Mouse (Mus musculus) kidney, embryonic 16.5 days (tissue): ENCODE data around the gene Gm21887. TPM values are rescaled to one million over a fixed set of nuclear protein-coding genes. Genes with fewer than 3 reads are reported as not detected.
"Not testable (repeated sequence)": the region's sequence is repeated elsewhere in the genome, so short reads cannot be mapped to it uniquely, and the experiment has no call there.

Experiments used
- ATAC-seq: fragments of 200-750 bp; cut with Nextera tagmentation; 2 replicates; pipeline ENCODE4 v1.8.0; 2017; ENCODE audit warnings: moderate TSS enrichment; ENCODE audit not compliant: low FRiP score, low TSS enrichment
- H3K27ac ChIP-seq: fragments of 300-500 bp; sonication (generic); 2 replicates; pipeline ENCODE4 v1.5.1; 2014; ENCODE audit warnings: low read length
- H3K27me3 ChIP-seq: fragments of 300-500 bp; sonication (generic); 2 replicates; pipeline ENCODE4 v1.6.1; 2014; ENCODE audit warnings: low read length, control low read depth, mixed read lengths; ENCODE audit not compliant: insufficient read depth
- H3K36me3 ChIP-seq: fragments of 300-500 bp; sonication (generic); 2 replicates; pipeline ENCODE4 v1.6.1; 2014; ENCODE audit warnings: low read length, control low read depth, mixed read lengths; ENCODE audit not compliant: insufficient read depth
- H3K4me1 ChIP-seq: fragments of 300-500 bp; sonication (generic); 2 replicates; pipeline ENCODE4 v1.6.1; 2014; ENCODE audit warnings: low read length, control low read depth, mixed read lengths; ENCODE audit not compliant: insufficient read depth
- H3K4me2 ChIP-seq: fragments of 300-500 bp; sonication (generic); replicated peaks from 2 replicates; pipeline ENCODE4 v1.6.1; 2014; ENCODE audit warnings: low read depth, low read length
- H3K4me3 ChIP-seq: fragments of 300-500 bp; sonication (generic); 2 replicates; pipeline ENCODE4 v1.5.1; 2014; ENCODE audit warnings: mild to moderate bottlenecking, low read length
- H3K9ac ChIP-seq: fragments of 300-500 bp; sonication (generic); replicated peaks from 2 replicates; pipeline ENCODE4 v1.6.1; 2014; ENCODE audit warnings: low read length
- H3K9me3 ChIP-seq: fragments of 300-500 bp; sonication (generic); 2 replicates; pipeline ENCODE4 v1.6.1; 2016; ENCODE audit warnings: low read length, control low read depth
- WGBS: fragments of 180-500 bp; shearing (Covaris S2); extraction: QIAGEN DNeasy Blood & Tissue Kit; methylation state at CpG from one replicate; pipeline ENCODE4 v1.1.7; 2014; 5-methylcytosine and 5-hydroxymethylcytosine counted together
- polyA plus RNA-seq: library from polyadenylated mRNA; unstranded; fragments of >200 nt; fragmentation: Nextera tagmentation; extraction: Ambion mirVana; gene quantifications from 2 replicates; pipeline ENCODE4 v1.2.1, GENCODE M21; 2015

Gene Gm21887
- polyA plus RNA-seq, 1 experiment from 2014 or later, result 162 TPM

- 18% methylated on average over 15 of the region's 28 CpGs for WGBS
- peak; percentile 47 for ATAC-seq
- H3K9me3 ChIP-seq, result peaks cover 49% of the 10 kb centered on the region
- not testable (repeated sequence) for H3K4me2 ChIP-seq, H3K4me3 ChIP-seq, H3K4me1 ChIP-seq, H3K27ac ChIP-seq, H3K27me3 ChIP-seq, H3K9ac ChIP-seq
- H3K36me3 ChIP-seq, result peaks cover 32% of the 10 kb centered on the region
These were observed 18.2 kb upstream of the Gm21887 start for GRCm38 (mm10) chrX:169991128-169991873.

- H3K4me1 ChIP-seq, H3K27me3 ChIP-seq, H3K4me2 ChIP-seq, ATAC-seq, H3K9ac ChIP-seq, H3K27ac ChIP-seq, H3K4me3 ChIP-seq: not testable (repeated sequence)
- Histone ChIP-seq H3K9me3 (peaks cover 42% of the 10 kb centered on the region), H3K36me3 (peaks cover 26% of the 10 kb centered on the region)
- WGBS, result 14% methylated on average over 9 of the region's 15 CpGs
These were observed 17.2 kb upstream of the Gm21887 start for GRCm38 (mm10) chrX:169992086-169992930.

GRCm38 (mm10) chrX:169992951-169993547, 16.4 kb upstream of the Gm21887 start:
- H3K27me3 ChIP-seq, H3K4me2 ChIP-seq, H3K27ac ChIP-seq, H3K4me3 ChIP-seq, H3K4me1 ChIP-seq, H3K9ac ChIP-seq, ATAC-seq: not testable (repeated sequence)
- Histone ChIP-seq H3K9me3 (peaks cover 37% of the 10 kb centered on the region), H3K36me3 (peaks cover 22% of the 10 kb centered on the region)
- 77% methylated on average over 4 of the region's 8 CpGs for WGBS

GRCm38 (mm10) chrX:169994011-169994865, 15.2 kb upstream of the Gm21887 start:
- peaks cover 30% of the 10 kb centered on the region for H3K9me3 ChIP-seq

GRCm38 (mm10) chrX:169994866-169995711, 14.4 kb upstream of the Gm21887 start:
- H3K36me3 ChIP-seq, H3K4me2 ChIP-seq, H3K27me3 ChIP-seq, H3K4me3 ChIP-seq, H3K27ac ChIP-seq, H3K9ac ChIP-seq, ATAC-seq, H3K4me1 ChIP-seq: not testable (repeated sequence)
- 35% methylated on average over 2 of the region's 2 CpGs for WGBS
- H3K9me3 ChIP-seq, result peaks cover 26% of the 10 kb centered on the region

More at GRCm38 (mm10) chrX:169994011-169994865, 15.2 kb upstream of the Gm21887 start:
- not testable (repeated sequence) for H3K27ac ChIP-seq, H3K4me3 ChIP-seq, ATAC-seq, H3K4me2 ChIP-seq, H3K9ac ChIP-seq, H3K4me1 ChIP-seq, H3K27me3 ChIP-seq
- peaks cover 12% of the 10 kb centered on the region for H3K36me3 ChIP-seq
- WGBS, result 14% methylated on average over 2 of the region's 33 CpGs

- 0% methylated on average over 1 of the region's 17 CpGs for WGBS
- H3K9me3 ChIP-seq, result peaks cover 24% of the 10 kb centered on the region
- not testable (repeated sequence) for H3K27ac ChIP-seq
These were observed 13.4 kb upstream of the Gm21887 start for GRCm38 (mm10) chrX:169995909-169996521.

GRCm38 (mm10) chrX:169996926-169997325, 12.5 kb upstream of the Gm21887 start:
- not testable (repeated sequence) for H3K9ac ChIP-seq, ATAC-seq

More at GRCm38 (mm10) chrX:169995909-169996521, 13.4 kb upstream of the Gm21887 start:
- H3K4me2 ChIP-seq, H3K36me3 ChIP-seq, H3K9ac ChIP-seq, H3K4me1 ChIP-seq, ATAC-seq, H3K4me3 ChIP-seq, H3K27me3 ChIP-seq: not testable (repeated sequence)

GRCm38 (mm10) chrX:169997456-169997853, 12.0 kb upstream of the Gm21887 start:
- 0 out of 2 replicates have a peak, but pooled peaks have one; percentile 17 for ATAC-seq
- H3K9me3 ChIP-seq, result peaks cover 22% of the 10 kb centered on the region
- peak overlapping the region; percentile 71 for H3K4me2 ChIP-seq
- H3K27ac ChIP-seq, result peak overlapping the region; percentile 50; the same call in 1 of the 2 replicates
- peak overlapping the region; percentile 38 for H3K4me3 ChIP-seq
- H3K36me3 ChIP-seq, H3K4me1 ChIP-seq, H3K27me3 ChIP-seq: not testable (repeated sequence)
- H3K9ac ChIP-seq, result peak overlapping the region; percentile 53
- 40% methylated on average over 29 of the region's 40 CpGs for WGBS

More at GRCm38 (mm10) chrX:169996926-169997325, 12.5 kb upstream of the Gm21887 start:
- not testable (repeated sequence) for H3K4me1 ChIP-seq, H3K27ac ChIP-seq, H3K4me2 ChIP-seq, H3K27me3 ChIP-seq, H3K36me3 ChIP-seq, H3K4me3 ChIP-seq
- peaks cover 24% of the 10 kb centered on the region for H3K9me3 ChIP-seq
- WGBS, result no CpG with 5 or more reads among the region's 46 CpGs
